Mouse (Mus musculus) ES-Bruce4 (cell line): ENCODE measurements at regions not wholly inside any gene's neighbourhood (a gene's known extent, or its start where the extent isn't known, plus 50 kb on each side); places are given as distances from the start of the nearest gene placed in this dataset.

Experiments
- H3K27ac ChIP-seq: 2 replicates; pipeline ENCODE4 v1.5.1; 2012; ENCODE audit warnings: low read length, inconsistent platforms; ENCODE audit not compliant: insufficient read depth
- H3K27me3 ChIP-seq: 2 replicates; pipeline ENCODE4 v1.6.1; 2012; ENCODE audit warnings: mild to moderate bottlenecking, low read length, inconsistent platforms; ENCODE audit not compliant: control insufficient read depth, poor library complexity, insufficient read depth, severe bottlenecking
- H3K36me3 ChIP-seq: 2 replicates; pipeline ENCODE4 v1.6.1; 2012; ENCODE audit warnings: inconsistent platforms, mild to moderate bottlenecking, low read length, moderate library complexity; ENCODE audit not compliant: control insufficient read depth, poor library complexity, insufficient read depth, severe bottlenecking
- H3K4me1 ChIP-seq: one replicate; pipeline ENCODE4 v1.8.1; 2011; ENCODE audit warnings: low read length; ENCODE audit not compliant: control insufficient read depth, insufficient read depth
- H3K4me3 ChIP-seq: 2 replicates; pipeline ENCODE4 v1.5.1; 2011; ENCODE audit warnings: low read depth, mild to moderate bottlenecking, low read length
- H3K9ac ChIP-seq: 2 replicates; pipeline ENCODE4 v1.6.1; 2012; ENCODE audit warnings: low read depth, mild to moderate bottlenecking, inconsistent platforms; ENCODE audit not compliant: poor library complexity, severe bottlenecking
- H3K9me3 ChIP-seq: replicated peaks from 2 replicates; pipeline ENCODE4 v1.6.1; 2012; ENCODE audit warnings: mild to moderate bottlenecking, low read length, inconsistent platforms; ENCODE audit not compliant: control insufficient read depth, poor library complexity, insufficient read depth, severe bottlenecking
- CTCF ChIP-seq: IDR thresholded peaks from one replicate; pipeline ENCODE4 v1.8.1; 2011; ENCODE audit warnings: low read depth, low read length
- EP300 ChIP-seq: IDR thresholded peaks from 2 replicates; pipeline ENCODE4 v1.6.1; 2011; ENCODE audit warnings: low read depth, low read length; ENCODE audit not compliant: insufficient read depth
- POLR2A ChIP-seq: IDR thresholded peaks from one replicate; pipeline ENCODE4 v1.8.1; 2011; ENCODE audit warnings: low read length; ENCODE audit not compliant: insufficient read depth

DNA sequence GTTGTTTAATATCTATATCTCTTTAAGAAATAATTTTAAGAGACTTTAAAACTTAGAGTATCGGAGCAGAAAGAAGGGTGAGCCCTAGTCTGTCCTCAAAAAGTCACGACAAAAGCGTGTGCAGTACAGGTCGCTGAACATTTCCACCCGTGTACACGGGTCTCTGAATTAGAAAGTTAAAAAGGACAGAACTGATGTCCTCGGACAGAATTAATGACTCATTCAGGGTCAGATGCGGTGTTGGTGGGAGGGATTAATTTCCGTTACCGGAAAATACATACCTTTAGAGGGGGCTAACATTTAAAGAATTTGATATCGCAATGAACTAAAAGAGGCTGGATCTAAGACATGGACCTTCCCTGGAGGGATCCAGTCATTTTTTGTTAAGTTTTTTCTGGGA is 152.3 kb upstream of the Smim15 start:
- Histone ChIP-seq H3K9ac (peak overlapping the region; percentile 54; the same call in 1 of the 2 replicates), H3K27ac (no peak overlapping the region), H3K4me1 (no peaks in the 10 kb centered on the region), H3K36me3 (no peaks in the 10 kb centered on the region), H3K9me3 (no peaks in the 10 kb centered on the region), H3K4me3 (no peak overlapping the region), H3K27me3 (peaks cover 22% of the 10 kb centered on the region)
- TF ChIP-seq EP300 (no peak), CTCF (no peak), POLR2A (no peak)

DNA sequence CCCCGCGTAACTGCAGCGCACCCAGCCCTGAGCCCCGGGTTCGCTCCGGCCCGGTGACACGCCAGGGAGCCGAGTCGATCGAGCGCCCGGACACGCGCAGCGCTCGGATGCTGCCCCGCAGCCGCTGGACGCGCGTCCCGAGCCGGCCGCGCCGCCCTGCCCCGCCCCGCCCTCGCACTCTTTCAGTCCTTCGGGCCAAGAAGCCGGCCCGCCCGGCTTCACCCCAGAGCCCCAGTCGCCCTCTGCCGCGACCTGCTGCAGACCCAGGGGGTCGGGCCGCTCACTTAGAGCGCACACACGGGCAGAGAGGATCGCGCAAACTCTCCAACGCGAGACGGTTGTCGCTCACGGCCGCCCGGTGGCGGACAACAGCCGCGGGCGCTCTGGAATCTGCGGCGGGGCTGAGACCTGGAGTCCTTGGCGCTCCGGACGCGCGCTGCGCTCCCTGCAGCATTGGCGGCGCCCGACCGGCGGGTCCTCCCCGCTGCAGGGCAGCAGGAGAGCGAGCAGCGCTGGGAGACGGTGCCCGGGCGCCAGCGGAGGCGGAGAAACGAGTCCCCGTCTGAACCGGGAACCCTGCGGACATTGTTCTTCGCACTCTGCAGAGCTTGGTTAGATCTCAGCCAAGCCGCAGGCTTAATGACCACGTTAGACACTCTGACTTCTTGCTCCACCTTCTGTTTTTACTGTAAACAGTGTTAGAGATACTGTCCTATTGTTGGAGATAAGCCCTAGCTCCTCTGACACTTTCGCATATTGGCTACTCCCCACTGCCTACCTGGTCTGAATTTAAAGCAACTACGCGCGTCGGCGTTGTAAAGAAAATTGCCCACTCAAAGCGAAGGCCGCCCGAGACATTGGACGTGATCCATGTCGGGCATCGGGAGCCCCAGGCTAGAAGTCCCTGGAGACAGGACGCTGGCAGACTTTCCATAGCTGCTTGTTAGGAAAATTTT is 153.1 kb upstream of the Smim15 start:
- Histone ChIP-seq H3K27me3 (peaks cover 24% of the 10 kb centered on the region), H3K9me3 (no peaks in the 10 kb centered on the region), H3K27ac (no peak overlapping the region), H3K4me3 (peak overlapping the region; percentile 66), H3K4me1 (no peaks in the 10 kb centered on the region), H3K36me3 (no peaks in the 10 kb centered on the region), H3K9ac (peak overlapping the region; percentile 54)
- no peak for TF ChIP-seq CTCF
- TF ChIP-seq EP300: no peak
- no peak for TF ChIP-seq POLR2A

DNA sequence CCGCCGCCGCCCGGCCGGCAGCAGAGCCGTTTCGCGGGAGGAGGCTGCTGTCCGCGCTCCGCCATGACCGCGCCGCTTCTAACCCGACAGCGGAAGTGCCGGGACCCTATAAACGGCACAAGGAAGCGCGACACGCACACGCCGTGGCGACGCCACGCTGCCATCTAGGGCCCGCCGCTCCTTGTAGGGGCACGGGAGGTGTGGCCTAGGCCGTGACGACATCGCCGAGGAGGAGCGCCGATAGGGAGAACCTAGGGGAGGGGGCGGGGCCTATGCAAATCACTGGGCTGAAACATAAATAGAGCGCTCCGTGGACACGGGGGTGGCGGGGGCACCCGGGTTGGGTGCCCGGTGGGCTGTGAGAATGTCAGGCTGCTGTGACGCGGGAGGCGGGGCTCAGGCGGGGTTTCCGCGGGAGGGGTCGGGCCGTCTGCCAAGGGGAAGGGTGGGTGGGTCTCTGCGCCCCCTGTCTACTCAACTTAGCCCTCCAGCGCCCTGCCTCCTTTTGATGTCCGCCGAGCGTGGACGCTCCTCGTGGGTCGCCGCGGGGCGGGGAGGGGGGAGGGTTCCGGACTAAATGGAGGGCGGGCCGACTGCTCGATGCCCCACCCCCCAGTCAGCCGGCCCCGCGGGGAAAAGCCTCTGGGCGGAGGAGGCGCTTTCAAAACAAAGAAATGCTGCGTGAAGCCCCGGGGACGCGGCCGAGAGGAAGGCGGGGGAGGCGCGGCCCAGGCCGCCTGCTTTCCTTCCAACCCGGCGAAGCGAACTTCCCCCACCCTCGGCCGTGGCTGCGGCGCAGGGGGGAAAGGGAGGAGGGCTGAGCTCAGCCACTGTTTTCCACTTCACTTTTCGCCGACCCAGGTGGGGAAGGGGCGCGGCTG is 154.0 kb upstream of the Smim15 start:
- Histone ChIP-seq H3K9me3 (no peaks in the 10 kb centered on the region), H3K4me1 (no peaks in the 10 kb centered on the region), H3K27ac (no peak overlapping the region), H3K27me3 (peaks cover 24% of the 10 kb centered on the region), H3K36me3 (no peaks in the 10 kb centered on the region), H3K9ac (peak overlapping the region; percentile 76), H3K4me3 (peak overlapping the region; percentile 66)
- TF ChIP-seq EP300 (0 out of 2 replicates have a peak, but pooled peaks have one; percentile 13), CTCF (no peak), POLR2A (peak; percentile 52)

DNA sequence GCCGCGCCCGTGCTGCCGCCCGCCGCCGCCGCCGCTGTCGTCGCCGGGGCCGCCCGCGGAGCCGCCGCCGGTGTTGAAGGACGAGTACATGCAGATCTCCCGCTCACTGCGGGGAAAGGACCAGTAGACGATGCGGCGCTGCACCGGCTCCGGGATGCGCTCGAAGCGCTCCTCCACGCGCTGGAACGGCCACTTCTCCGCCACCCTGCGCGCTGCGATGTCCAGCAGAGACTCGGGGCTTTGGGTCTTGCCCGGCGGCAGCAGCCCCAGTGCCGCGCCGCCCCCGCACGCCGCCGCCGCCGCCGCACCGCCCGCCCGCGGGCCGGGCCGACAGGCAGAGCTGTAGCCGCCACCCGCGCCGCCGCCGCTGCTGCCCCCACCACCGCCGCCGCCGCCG is 154.7 kb upstream of the Smim15 start:
- TF ChIP-seq EP300: no peak
- no peak for TF ChIP-seq POLR2A
- no peak for TF ChIP-seq CTCF
- no peaks in the 10 kb centered on the region for H3K36me3 ChIP-seq

GRCm38 (mm10) chr13:107888571-107889451 is 155.4 kb upstream of the Smim15 start:
- Histone ChIP-seq H3K4me3 (peak overlapping the region; percentile 68), H3K9ac (peak overlapping the region; percentile 76), H3K27ac (no peak overlapping the region), H3K36me3 (no peaks in the 10 kb centered on the region), H3K27me3 (peaks cover 24% of the 10 kb centered on the region), H3K9me3 (no peaks in the 10 kb centered on the region), H3K4me1 (no peaks in the 10 kb centered on the region)
- TF ChIP-seq POLR2A: no peak
- TF ChIP-seq EP300: no peak
- no peak for TF ChIP-seq CTCF

More for the DNA sequence above, 154.7 kb upstream of the Smim15 start:
- peak overlapping the region; percentile 90 for H3K4me3 ChIP-seq
- no peaks in the 10 kb centered on the region for H3K9me3 ChIP-seq
- no peaks in the 10 kb centered on the region for H3K4me1 ChIP-seq
- H3K27ac ChIP-seq: no peak overlapping the region
- H3K9ac ChIP-seq: peak overlapping the region; percentile 76
- H3K27me3 ChIP-seq: peaks cover 24% of the 10 kb centered on the region
